Mouse (Mus musculus): Measurements from ENCODE around the gene Vmn1r72.
"Not testable (repeated sequence)": the region's sequence is repeated elsewhere in the genome, so short reads cannot be mapped to it uniquely, and the experiment has no call there.

Gene Vmn1r72

DNA sequence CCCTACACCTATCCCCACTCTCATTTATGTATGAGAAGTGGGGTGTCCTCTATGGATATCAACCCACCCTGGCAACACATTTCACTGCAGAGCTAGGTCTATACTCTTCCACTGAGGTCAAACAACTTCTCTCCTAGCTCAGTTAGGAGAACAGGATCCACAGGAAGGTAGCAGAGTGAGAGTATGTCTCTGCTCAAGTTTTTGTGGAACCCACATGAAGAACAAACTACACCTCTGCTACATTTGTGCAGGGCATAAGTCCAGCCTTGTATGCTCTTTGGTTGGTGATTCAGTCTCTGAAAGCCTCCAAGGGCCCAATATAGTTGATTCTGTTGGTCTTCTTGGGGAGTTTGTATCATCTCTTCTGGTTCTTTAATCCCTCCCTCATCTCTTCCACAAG is at the start of gene Vmn1r72:
TSS of gene Vmn1r72 (minus strand) at position 101 of the 400 bp plus-strand sequence.
- DNase-seq (ENCODE audit: inconsistent age in 2 of 2, low spot score in 1 of 2), result not testable (repeated sequence)

DNA sequence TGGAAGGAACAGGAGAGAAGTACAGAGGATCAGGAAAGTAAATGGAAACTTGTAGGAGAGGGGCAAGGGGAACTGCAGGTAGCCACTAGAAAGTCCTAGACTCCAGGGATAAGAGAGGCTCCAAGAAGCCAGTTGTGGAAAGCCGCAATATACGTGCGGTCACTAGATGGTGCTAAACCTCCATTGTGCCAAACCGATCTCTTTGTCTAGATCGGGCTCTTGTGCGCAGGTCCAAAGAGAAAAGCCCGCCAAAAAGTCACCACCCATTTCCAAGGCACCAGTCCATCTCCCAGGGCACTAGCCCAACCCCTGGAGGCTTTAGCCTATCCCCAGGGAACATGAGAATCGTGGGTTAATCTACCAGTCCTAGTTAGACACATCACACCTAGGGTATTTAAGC is 62.9 kb downstream of the Vmn1r72 start:
- DNase-seq (ENCODE audit: inconsistent age in 2 of 2, low spot score in 1 of 2), result peak in 1 of 2 experiments; percentile 72

Measured in adrenal gland, adult (tissue).